Mouse (Mus musculus) ES-E14 (cell line): ENCODE data around the gene Klk5. TPM values are rescaled to one million over a fixed set of nuclear protein-coding genes. Genes with fewer than 3 reads are reported as not detected.

Experiments
- DNase-seq: peaks from one replicate; pipeline ENCODE4 v3.0.0-alpha.2; 2013; ENCODE audit warnings: low read depth, low spot score
- H3K27ac ChIP-seq: 2 replicates; pipeline ENCODE4 v1.5.1; 2012; ENCODE audit warnings: low read depth, mild to moderate bottlenecking, low read length, moderate library complexity, mixed read lengths; ENCODE audit not compliant: poor library complexity, insufficient read depth, severe bottlenecking
- H3K36me3 ChIP-seq: 2 replicates; pipeline ENCODE4 v1.6.1; 2012; ENCODE audit warnings: mild to moderate bottlenecking, low read length, moderate library complexity, mixed read lengths; ENCODE audit not compliant: control insufficient read depth, poor library complexity, insufficient read depth, severe bottlenecking
- H3K4me1 ChIP-seq, 2 experiments: fragments of 150-350 bp in 1 of 2; sonication (generic) in 1 of 2; 2 replicates each; pipeline ENCODE4 v1.6.1; 2012; ENCODE audit warnings: low read length in 2 of 2, mild to moderate bottlenecking in 1 of 2, mixed read lengths in 1 of 2; ENCODE audit not compliant: control insufficient read depth in 2 of 2, insufficient read depth in 2 of 2, poor library complexity in 1 of 2
- H3K4me3 ChIP-seq, 2 experiments: fragments of 150-350 bp in 1 of 2; sonication (generic) in 1 of 2; 2 replicates each; pipeline ENCODE4 v1.5.1; 2012; ENCODE audit warnings: low read length in 2 of 2, low read depth in 1 of 2, mild to moderate bottlenecking in 1 of 2, mixed read lengths in 1 of 2; ENCODE audit not compliant: insufficient read depth in 1 of 2, poor library complexity in 1 of 2, severe bottlenecking in 1 of 2
- H3K9ac ChIP-seq: 2 replicates; pipeline ENCODE4 v1.6.1; 2012; ENCODE audit warnings: low read depth, mild to moderate bottlenecking, low read length, mixed read lengths; ENCODE audit not compliant: poor library complexity, insufficient read depth, severe bottlenecking
- H3K9me3 ChIP-seq: fragments of 150-350 bp; sonication (generic); 2 replicates; pipeline ENCODE4 v1.6.1; 2012; ENCODE audit warnings: low read depth, mild to moderate bottlenecking, low read length; ENCODE audit not compliant: control insufficient read depth, insufficient read depth
- CHD2 ChIP-seq: IDR thresholded peaks from 2 replicates; pipeline ENCODE4 v1.6.1; 2014; ENCODE audit warnings: mild to moderate bottlenecking, low read depth, low read length, inconsistent platforms
- HCFC1 ChIP-seq: IDR thresholded peaks from 2 replicates; pipeline ENCODE4 v1.6.1; 2012; ENCODE audit warnings: low read length, inconsistent platforms, borderline replicate concordance; ENCODE audit not compliant: insufficient read depth
- MAFK ChIP-seq: IDR thresholded peaks from 2 replicates; pipeline ENCODE4 v1.6.1; 2014; ENCODE audit warnings: mild to moderate bottlenecking, low read depth, low read length, inconsistent platforms; ENCODE audit not compliant: insufficient read depth
- ZC3H11A ChIP-seq: IDR thresholded peaks from 2 replicates; pipeline ENCODE4 v1.6.1; 2012; ENCODE audit warnings: low read depth, mild to moderate bottlenecking, inconsistent platforms, low read length, borderline replicate concordance
- ZNF384 ChIP-seq: IDR thresholded peaks from 2 replicates; pipeline ENCODE4 v1.6.1; 2012; ENCODE audit warnings: low read depth, low read length, inconsistent platforms
- in situ Hi-C, 2 experiments: fragments of 600-800 bp; cut with MboI; formaldehyde crosslinking; loops; one replicate each; pipeline ENCODE4 v1.15.1; 2025; ENCODE audit warnings: low sequenced_read_pairs in 2 of 2, inconsistent platforms in 1 of 2; ENCODE audit not compliant: unreplicated experiment in 2 of 2
- total RNA-seq: library from RNA; depleted of rRNA; stranded (reverse); fragments of 300-350 nt; gene quantifications from 2 replicates; pipeline ENCODE4 v1.2.3, GENCODE M21; 2012

The Klk5 gene
- total RNA-seq, 1 experiment, result not detected

DNA sequence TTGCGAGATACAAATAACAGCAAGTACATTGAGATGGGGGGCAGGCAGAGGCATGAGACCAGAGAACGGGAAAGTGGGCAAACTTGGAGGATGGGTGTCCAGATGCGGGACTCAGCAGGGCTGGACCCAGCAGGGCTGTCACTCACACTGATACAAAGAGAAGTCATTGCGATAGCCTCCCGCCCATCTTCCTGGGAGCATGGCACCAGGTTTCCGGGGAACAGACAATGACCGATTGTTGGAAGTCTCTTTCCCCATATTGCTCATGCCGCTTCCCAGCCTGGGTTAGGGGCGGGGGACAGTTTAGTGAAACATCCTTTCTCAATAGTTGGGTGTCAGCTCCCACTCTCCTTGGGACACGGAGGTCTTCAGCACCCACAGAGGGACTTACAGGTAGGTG lies 17.6 kb upstream of the Klk5 start, which contains the start of gene Klk6:
Klk6 (plus strand) TSS at position 301 of the 400 bp plus-strand sequence.
- in situ Hi-C loops, result no loop called here
- DNase-seq, result no peak
- Histone ChIP-seq H3K9ac (no peak within 1 kb of the TSS), H3K27ac (no peak within 1 kb of the TSS), H3K9me3 (no peaks in the 10 kb centered on the region), H3K4me3 (no peak within 1 kb of the TSS), H3K4me1 (no peaks in the 10 kb centered on the region; a peak in 1 of 4 replicates), H3K36me3 (no peaks in the 10 kb centered on the region)
- TF ChIP-seq MAFK (no peak), CHD2 (no peak), HCFC1 (no peak)

DNA sequence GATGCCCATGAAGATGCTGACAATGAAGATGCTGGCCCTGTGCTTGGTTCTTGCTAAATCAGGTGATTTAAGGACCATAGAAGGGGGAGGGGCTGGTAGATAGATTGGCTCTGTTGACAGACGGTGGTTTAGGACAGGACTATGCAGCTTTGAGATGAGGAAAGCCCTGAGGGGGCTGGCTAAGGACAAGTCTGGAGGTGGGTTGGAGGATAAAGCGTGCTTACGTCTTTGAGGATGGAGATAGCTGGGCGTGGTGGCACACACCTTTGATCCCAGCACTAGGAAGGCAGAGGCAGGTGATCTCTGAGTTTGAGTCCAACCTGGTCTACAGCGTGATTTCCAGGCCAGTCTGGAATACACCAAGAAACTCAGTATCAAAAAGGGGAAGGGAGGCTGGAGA lies 15.7 kb upstream of the Klk5 start:
- no peak overlapping the region for H3K4me3 ChIP-seq
- H3K9ac ChIP-seq, result no peak overlapping the region
- no peak for TF ChIP-seq ZC3H11A
- no peak for TF ChIP-seq ZNF384
- no peak for TF ChIP-seq MAFK
- TF ChIP-seq HCFC1, result no peak
- TF ChIP-seq CHD2, result no peak
- no peak for DNase-seq
- in situ Hi-C loops, result no loop called here
- H3K9me3 ChIP-seq, result no peaks in the 10 kb centered on the region
- no peaks in the 10 kb centered on the region for H3K36me3 ChIP-seq
- H3K27ac ChIP-seq, result no peak overlapping the region
- H3K4me1 ChIP-seq, result no peaks in the 10 kb centered on the region; a peak in 1 of 4 replicates

DNA sequence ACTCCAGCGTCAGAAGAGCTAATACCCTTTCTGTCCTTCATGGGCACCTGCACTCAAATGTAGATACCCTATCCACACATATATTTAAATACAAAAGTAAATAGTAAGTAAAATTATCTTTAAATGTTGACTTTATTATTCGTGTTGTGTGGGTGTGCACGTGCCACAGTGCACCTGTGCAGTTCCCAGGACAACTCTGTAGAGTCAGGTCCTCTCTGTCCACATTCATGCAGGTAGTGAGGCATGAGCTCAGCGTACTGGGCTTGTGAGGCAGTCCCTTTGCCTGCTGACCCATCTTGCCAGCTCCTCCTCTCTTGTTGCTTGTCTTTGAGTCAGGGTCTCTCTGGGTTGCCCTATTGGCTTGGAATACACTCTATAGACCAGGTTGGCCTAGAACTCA lies 14.1 kb upstream of the Klk5 start:
- TF ChIP-seq ZNF384 (no peak), CHD2 (no peak), ZC3H11A (no peak), MAFK (no peak), HCFC1 (no peak)
- Histone ChIP-seq H3K9ac (no peak overlapping the region), H3K4me1 (no peaks in the 10 kb centered on the region; a peak in 1 of 4 replicates), H3K9me3 (no peaks in the 10 kb centered on the region), H3K4me3 (no peak overlapping the region), H3K27ac (no peak overlapping the region), H3K36me3 (no peaks in the 10 kb centered on the region)
- DNase-seq, result no peak
- in situ Hi-C loops, result no loop called here

DNA sequence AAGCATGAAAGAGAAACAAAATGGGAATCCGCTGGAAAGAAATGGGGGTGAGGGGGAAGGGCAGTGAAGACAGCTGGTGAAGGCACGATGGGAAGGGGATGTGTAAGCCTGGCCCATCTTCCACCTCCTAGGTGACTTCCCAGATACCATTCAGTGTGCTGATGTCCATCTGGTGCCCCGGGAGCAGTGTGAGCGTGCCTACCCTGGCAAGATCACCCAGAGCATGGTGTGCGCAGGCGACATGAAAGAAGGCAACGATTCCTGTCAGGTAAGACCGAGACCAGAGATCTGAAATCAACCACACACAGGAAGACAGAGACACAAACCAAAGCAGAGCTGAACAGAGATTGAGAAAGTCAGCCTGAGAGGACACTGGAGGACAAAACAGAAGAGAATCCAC lies 12.8 kb upstream of the Klk5 start:
- H3K27ac ChIP-seq, result no peak overlapping the region
- no peaks in the 10 kb centered on the region; a peak in 1 of 4 replicates for H3K4me1 ChIP-seq
- TF ChIP-seq MAFK (no peak), ZC3H11A (no peak)
- DNase-seq, result no peak
- no peak overlapping the region for H3K9ac ChIP-seq
- in situ Hi-C loops, result no loop called here
- H3K36me3 ChIP-seq, result no peaks in the 10 kb centered on the region
- H3K9me3 ChIP-seq, result no peaks in the 10 kb centered on the region
- H3K4me3 ChIP-seq, result no peak overlapping the region

DNA sequence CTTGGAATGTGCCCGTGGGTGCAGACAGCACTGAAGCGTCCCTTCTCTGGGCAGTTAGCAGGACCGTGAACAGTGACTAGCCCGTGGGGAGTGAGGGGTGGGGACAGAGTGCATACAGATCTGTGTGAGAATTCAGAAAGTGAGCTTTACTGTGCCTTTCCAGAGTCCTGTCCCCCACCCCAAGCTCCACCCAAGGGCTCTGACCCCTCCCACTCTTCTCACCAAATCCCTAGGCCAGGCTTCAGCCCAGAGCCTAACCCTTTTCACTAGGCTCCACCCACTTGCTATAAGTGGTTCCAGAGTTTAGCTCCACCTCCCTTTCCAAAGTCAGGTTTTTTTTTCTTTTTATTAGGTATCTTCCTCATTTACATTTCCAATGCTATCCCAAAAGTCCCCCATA lies 2.0 kb downstream of the Klk5 start:
- H3K27ac ChIP-seq, result no peak overlapping the region
- no peaks in the 10 kb centered on the region for H3K9me3 ChIP-seq
- no peak overlapping the region for H3K9ac ChIP-seq
- H3K4me1 ChIP-seq, result no peaks in the 10 kb centered on the region
- no peak for TF ChIP-seq ZC3H11A
- no peak for TF ChIP-seq HCFC1
- TF ChIP-seq ZNF384, result no peak
- TF ChIP-seq MAFK, result no peak
- no peak for TF ChIP-seq CHD2
- no peaks in the 10 kb centered on the region for H3K36me3 ChIP-seq
- H3K4me3 ChIP-seq, result no peak overlapping the region
- no peak for DNase-seq
- in situ Hi-C loops, result no loop called here
